In the genomic region with DNA sequence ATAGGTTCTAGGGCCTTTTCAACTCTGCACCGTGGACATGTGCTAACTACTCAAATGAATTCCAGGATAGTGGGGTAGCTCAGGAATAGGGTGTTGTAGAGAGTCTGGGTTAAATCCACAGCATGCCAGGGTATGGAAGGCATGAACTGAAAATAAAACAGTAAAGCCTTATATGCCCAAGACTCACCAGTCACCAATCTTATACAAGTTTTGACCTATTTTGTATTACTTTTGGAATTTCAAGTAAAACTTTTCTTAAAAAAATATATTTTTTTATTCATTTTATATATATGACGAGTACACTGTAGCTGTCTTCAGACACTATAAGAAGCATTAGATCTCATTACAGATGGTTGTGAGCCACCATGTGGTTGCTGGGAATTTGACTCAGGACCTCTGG, we compare ENCODE assay signal across 1 mouse cellular context.
TF ChIP-seq lines count a peak whose summit lies in the region.

No protein-coding gene starts in this region.

TF ChIP-seq in MEL, 35 proteins besides CTCF, POLR2A, EP300 and RAD21 (continued from another document):
- TF ChIP-seq ZMIZ1 (IDR thresholded peaks at IDR 0.05; ENCODE audit: low read depth, low read length) (no peak), SIN3A (IDR thresholded peaks at IDR 0.05; ENCODE audit: low read length) (no peak), JUND (IDR thresholded peaks at IDR 0.05; ENCODE audit: low read depth, low read length) (no peak)
